Mouse (Mus musculus) brain, embryonic 14.5 days (tissue): ENCODE data around the gene Pfn3.

Experiments used
- CTCF ChIP-seq: fragments of 200-500 bp; IDR thresholded peaks from 2 replicates; pipeline ENCODE4 v1.5.1; 2012; ENCODE audit warnings: inconsistent platforms, mild to moderate bottlenecking, moderate library complexity, borderline replicate concordance; ENCODE audit not compliant: insufficient read depth, insufficient read length; ENCODE audit errors: extremely low read depth
- POLR2A ChIP-seq: fragments of 200-500 bp; IDR thresholded peaks from 2 replicates; pipeline ENCODE4 v1.6.1; 2012; ENCODE audit warnings: mild to moderate bottlenecking, inconsistent platforms, borderline replicate concordance; ENCODE audit not compliant: poor library complexity, insufficient read depth, insufficient read length, severe bottlenecking; ENCODE audit errors: extremely low read depth

DNA sequence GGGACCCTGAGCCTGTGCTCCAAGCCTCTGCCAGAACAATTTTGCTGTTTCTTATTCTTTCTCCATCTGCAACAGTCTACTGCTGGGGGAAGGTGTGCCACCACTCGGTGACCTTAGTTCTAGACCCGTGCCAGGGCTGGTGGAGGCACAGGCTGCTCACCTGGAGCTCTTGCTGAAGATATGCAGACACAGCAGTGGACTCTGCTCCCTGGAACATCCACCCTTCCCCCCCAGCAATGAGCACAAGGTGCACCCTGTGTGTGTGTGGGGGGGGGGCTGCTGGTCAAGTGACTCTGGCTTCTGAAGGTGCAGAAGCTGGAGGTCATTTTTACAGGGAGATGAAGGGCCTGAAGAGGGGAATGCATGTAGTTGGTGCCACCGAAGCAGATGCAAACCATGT is 24.4 kb downstream of the Pfn3 start:
- TF ChIP-seq POLR2A (no peak), CTCF (no peak)
